Mouse (Mus musculus) erythroblast, embryonic 14.5 days (primary cell): ENCODE results near the gene Zkscan6.

Experiments
- GATA1 ChIP-seq: IDR thresholded peaks from 2 replicates; pipeline ENCODE4 v1.6.1; 2012; ENCODE audit warnings: low read length, inconsistent platforms, mixed read lengths
- TAL1 ChIP-seq: IDR thresholded peaks from 3 replicates; pipeline ENCODE4 v1.6.1; 2012; ENCODE audit warnings: low read length, inconsistent platforms, mixed read lengths

GRCm38 (mm10) chr11:65779578-65779977, 27.4 kb upstream of the Zkscan6 start:
- TF ChIP-seq TAL1: no peak
- TF ChIP-seq GATA1: no peak
